Mouse (Mus musculus) myocyte (in vitro differentiated cells): ENCODE measurements at regions not wholly inside any gene's neighbourhood (a gene's known extent, or its start where the extent isn't known, plus 50 kb on each side); places are given as distances from the start of the nearest gene placed in this dataset.

Source experiments
- CEBPB ChIP-seq: IDR thresholded peaks from 2 replicates; pipeline ENCODE4 v1.6.1; 2011; ENCODE audit warnings: mild to moderate bottlenecking, moderate library complexity; ENCODE audit not compliant: poor library complexity, insufficient read depth, severe bottlenecking
- E2F4 ChIP-seq: IDR thresholded peaks from one replicate; pipeline ENCODE4 v1.6.1; 2011; ENCODE audit warnings: mild to moderate bottlenecking, control low read depth, moderate library complexity; ENCODE audit not compliant: insufficient read depth
- MAX ChIP-seq: IDR thresholded peaks from one replicate; pipeline ENCODE4 v1.6.1; 2011; ENCODE audit warnings: low read depth, mild to moderate bottlenecking, control low read depth
- MYOD1 ChIP-seq, 3 experiments: IDR thresholded peaks; one replicate each; pipeline ENCODE4 v1.6.1; 2011; ENCODE audit warnings: control low read depth in 2 of 3, low read depth in 2 of 3, mild to moderate bottlenecking in 2 of 3, moderate library complexity in 1 of 3; ENCODE audit not compliant: insufficient read length in 2 of 3, control insufficient read depth in 1 of 3
- MYOG ChIP-seq, 3 experiments: IDR thresholded peaks; one replicate each; pipeline ENCODE4 v1.6.1; 2011; ENCODE audit warnings: control low read depth in 2 of 3, low read depth in 2 of 3, mild to moderate bottlenecking in 2 of 3; ENCODE audit not compliant: insufficient read length in 2 of 3, control insufficient read depth in 1 of 3, insufficient read depth in 1 of 3
- POLR2A ChIP-seq: IDR thresholded peaks from one replicate; pipeline ENCODE4 v1.6.1; 2011; ENCODE audit warnings: low read depth, mild to moderate bottlenecking, control low read depth, moderate library complexity; ENCODE audit not compliant: insufficient read length
- POLR2AphosphoS2 ChIP-seq: IDR thresholded peaks from one replicate; pipeline ENCODE4 v1.6.1; 2011; ENCODE audit warnings: low read depth, control low read depth; ENCODE audit not compliant: insufficient read length
- REST ChIP-seq: IDR thresholded peaks from one replicate; pipeline ENCODE4 v1.6.1; 2011; ENCODE audit warnings: mild to moderate bottlenecking, control low read depth, moderate library complexity; ENCODE audit not compliant: insufficient read depth, insufficient read length
- TCF12 ChIP-seq: IDR thresholded peaks from one replicate; pipeline ENCODE4 v1.6.1; 2011; ENCODE audit warnings: mild to moderate bottlenecking, control low read depth; ENCODE audit not compliant: poor library complexity, insufficient read depth, severe bottlenecking
- USF1 ChIP-seq: IDR thresholded peaks from one replicate; pipeline ENCODE4 v1.6.1; 2011; ENCODE audit warnings: low read depth, mild to moderate bottlenecking, control low read depth, moderate library complexity

DNA sequence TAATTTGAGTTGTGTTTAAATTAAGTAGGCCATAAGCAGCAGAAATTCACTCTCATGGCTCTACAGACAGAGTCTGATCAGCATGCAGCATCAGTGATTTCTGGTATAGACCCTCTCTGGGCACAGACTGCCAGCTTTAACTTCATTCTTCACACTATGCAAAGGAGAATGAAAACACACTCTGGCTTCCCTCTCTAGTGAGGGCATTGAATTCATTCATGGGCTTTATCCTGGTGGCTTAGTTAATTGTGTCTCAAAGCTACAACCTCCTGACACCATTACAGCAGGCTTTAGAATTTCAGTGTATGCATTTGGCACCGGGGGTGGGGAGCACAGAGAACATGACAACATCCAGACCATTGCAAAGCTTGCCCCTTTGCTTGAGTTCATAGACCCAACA lies 169.1 kb downstream of the Fbxo8 start:
- TF ChIP-seq MYOG (IDR thresholded peaks at IDR 0.05; ENCODE audit: control insufficient read depth in 1 of 3, insufficient read depth in 1 of 3, insufficient read length in 2 of 3, low read depth in 2 of 3), result no peak
- no peak for TF ChIP-seq POLR2A
- no peak for TF ChIP-seq USF1
- no peak for TF ChIP-seq MYOD1 (IDR thresholded peaks at IDR 0.05; ENCODE audit: control insufficient read depth in 1 of 3, insufficient read length in 2 of 3, low read depth in 2 of 3)
- TF ChIP-seq POLR2AphosphoS2, result no peak
- no peak for TF ChIP-seq REST
- no peak for TF ChIP-seq TCF12
- no peak for TF ChIP-seq MAX
- TF ChIP-seq E2F4, result no peak
- TF ChIP-seq CEBPB, result no peak
